Mouse (Mus musculus) inflammation-experienced regulatory T-cells (primary cell): ENCODE results near the gene Ntrk1. TPM values are rescaled to one million over a fixed set of nuclear protein-coding genes. Genes with fewer than 3 reads are reported as not detected.

Source experiments
- polyA plus RNA-seq, 2 experiments: library from polyadenylated mRNA; unstranded; fragments of 100-300 nt; shearing (Covaris generic); gene quantifications; one replicate each; pipeline ENCODE4 v1.2.1; 2017

Gene Ntrk1
- polyA plus RNA-seq = 1 to 10 TPM in 1 of 2 experiments, under 1 TPM in 1; 0.24 to 2.0 TPM

GRCm38 (mm10) chr3:87794922-87795325 is at the start of gene Ntrk1:
TSS of gene Ntrk1 (minus strand) at chr3:87795162.

GRCm38 (mm10) chr3:87824206-87824605 is 29.2 kb upstream of the Ntrk1 start, which contains the start of gene Pear1:
TSS of gene Pear1 (minus strand) at chr3:87824306.

GRCm38 (mm10) chr3:87796736-87797334 is 1.9 kb upstream of the Ntrk1 start, which contains the start of gene Insrr:
TSS of gene Insrr (plus strand) at chr3:87796951.

GRCm38 (mm10) chr3:87748431-87748830 is 46.5 kb downstream of the Ntrk1 start, which contains the start of gene Lrrc71:
TSS of gene Lrrc71 (minus strand) at chr3:87748625.

Other genes starting within 250 kb of the Ntrk1 start
- 10 to 100 TPM; 15.8 to 17.8 TPM for gene Arhgef11, start 177.6 kb downstream of the Ntrk1 start, polyA plus RNA-seq
- gene Lrrc71, start 46.5 kb downstream of the Ntrk1 start, polyA plus RNA-seq = under 1 TPM; 0.13 to 0.51 TPM
- 1 to 10 TPM in 1 of 2 experiments, under 1 TPM in 1; 0.06 to 1.3 TPM for gene Insrr, start 1.8 kb upstream of the Ntrk1 start, polyA plus RNA-seq
- 100 to 1,000 TPM in 1 of 2 experiments, 10 to 100 TPM in 1; 51.9 to 127 TPM for gene Pear1, start 29.1 kb upstream of the Ntrk1 start, polyA plus RNA-seq
- gene Sh2d2a, start 51.6 kb upstream of the Ntrk1 start, polyA plus RNA-seq = 100 to 1,000 TPM; 207 to 242 TPM
- gene Prcc, start 90.4 kb upstream of the Ntrk1 start, polyA plus RNA-seq = 10 to 100 TPM; 13.9 to 19.8 TPM
- 100 to 1,000 TPM; 130 to 152 TPM for gene Hdgf, start 111.2 kb upstream of the Ntrk1 start, polyA plus RNA-seq
- 100 to 1,000 TPM; 129 to 143 TPM for gene Mrpl24, start 124.3 kb upstream of the Ntrk1 start, polyA plus RNA-seq
- gene Isg20l2, start 135.2 kb upstream of the Ntrk1 start, polyA plus RNA-seq = 10 to 100 TPM; 32.3 to 33.0 TPM
- gene Rrnad1, start 135.6 kb upstream of the Ntrk1 start, polyA plus RNA-seq = 10 to 100 TPM; 27.7 to 30.8 TPM
- 1 to 10 TPM in 1 of 2 experiments, not detected in 1; 1.1 TPM for gene Crabp2, start 153.5 kb upstream of the Ntrk1 start, polyA plus RNA-seq
- gene Nes, start 175.9 kb upstream of the Ntrk1 start, polyA plus RNA-seq = 1 to 10 TPM in 1 of 2 experiments, under 1 TPM in 1; 0.58 to 4.1 TPM
- gene Bcan, start 205.1 kb upstream of the Ntrk1 start, polyA plus RNA-seq = not detected
- gene Hapln2, start 232.4 kb upstream of the Ntrk1 start, polyA plus RNA-seq = under 1 TPM in 1 of 2 experiments, not detected in 1; 0.12 TPM
- gene Gpatch4, start 247.9 kb upstream of the Ntrk1 start, polyA plus RNA-seq = 10 to 100 TPM; 27.3 to 49.8 TPM